Mouse (Mus musculus): ENCODE results near the gene Tff2. TPM values are rescaled to one million over a fixed set of nuclear protein-coding genes. Genes with fewer than 3 reads are reported as not detected.

Gene Tff2
- polyA plus RNA-seq (2011; ENCODE audit: insufficient read depth, insufficient read length, low replicate concordance, missing spikeins) = not detected in 2 replicates

GRCm38 (mm10) chr17:31144040-31145037 is at the start of gene Tff2:
TSS of gene Tff2 (minus strand) at chr17:31144282.
- no peaks in the 10 kb centered on the region for H3K4me1 ChIP-seq (ENCODE audit: control insufficient read depth, insufficient read depth, low read length)
- TF ChIP-seq POLR2A (IDR thresholded peaks at IDR 0.05; ENCODE audit: borderline replicate concordance, control insufficient read depth, low read depth, low read length) = no peak
- TF ChIP-seq CTCF (IDR thresholded peaks at IDR 0.05; ENCODE audit: control insufficient read depth, insufficient read depth, low read length) = no peak
- WGBS = 73% methylated on average over 15 of the region's 15 CpGs
- H3K4me3 ChIP-seq (replicated peaks; ENCODE audit: control insufficient read depth, low read depth, low read length) = no peak within 1 kb of the TSS
- no peak within 1 kb of the TSS for H3K27ac ChIP-seq (ENCODE audit: control insufficient read depth, insufficient read depth, low read depth, low read length, poor library complexity)

- peak overlapping the region; percentile 18 for H3K27ac ChIP-seq (ENCODE audit: control insufficient read depth, insufficient read depth, low read depth, low read length, poor library complexity)
- H3K4me1 ChIP-seq (ENCODE audit: control insufficient read depth, insufficient read depth, low read length) = peaks cover 7% of the 10 kb centered on the region; the same call in 1 of the 2 replicates
- H3K4me3 ChIP-seq (replicated peaks; ENCODE audit: control insufficient read depth, low read depth, low read length) = no peak overlapping the region
- TF ChIP-seq CTCF (IDR thresholded peaks at IDR 0.05; ENCODE audit: control insufficient read depth, insufficient read depth, low read length) (no peak), POLR2A (IDR thresholded peaks at IDR 0.05; ENCODE audit: borderline replicate concordance, control insufficient read depth, low read depth, low read length) (no peak)
- WGBS = 89% methylated on average over 9 of the region's 9 CpGs
Observed at GRCm38 (mm10) chr17:31193360-31193759, 49.3 kb upstream of the Tff2 start.

GRCm38 (mm10) chr17:31192663-31193062 is 48.6 kb upstream of the Tff2 start:
- no peak overlapping the region for H3K4me3 ChIP-seq (replicated peaks; ENCODE audit: control insufficient read depth, low read depth, low read length)
- WGBS = 49% methylated on average over 2 of the region's 2 CpGs
- no peak overlapping the region; the same call in 1 of the 2 replicates for H3K27ac ChIP-seq (ENCODE audit: control insufficient read depth, insufficient read depth, low read depth, low read length, poor library complexity)
- no peak for TF ChIP-seq CTCF (IDR thresholded peaks at IDR 0.05; ENCODE audit: control insufficient read depth, insufficient read depth, low read length)
- TF ChIP-seq POLR2A (IDR thresholded peaks at IDR 0.05; ENCODE audit: borderline replicate concordance, control insufficient read depth, low read depth, low read length) = no peak
- peaks cover 7% of the 10 kb centered on the region; the same call in 1 of the 2 replicates for H3K4me1 ChIP-seq (ENCODE audit: control insufficient read depth, insufficient read depth, low read length)

GRCm38 (mm10) chr17:31191825-31192224 is 47.7 kb upstream of the Tff2 start:
- no peak for TF ChIP-seq CTCF (IDR thresholded peaks at IDR 0.05; ENCODE audit: control insufficient read depth, insufficient read depth, low read length)
- no peak for TF ChIP-seq POLR2A (IDR thresholded peaks at IDR 0.05; ENCODE audit: borderline replicate concordance, control insufficient read depth, low read depth, low read length)
- H3K4me3 ChIP-seq (replicated peaks; ENCODE audit: control insufficient read depth, low read depth, low read length) = no peak overlapping the region
- peaks cover 7% of the 10 kb centered on the region; the same call in 1 of the 2 replicates for H3K4me1 ChIP-seq (ENCODE audit: control insufficient read depth, insufficient read depth, low read length)
- 55% methylated on average over 8 of the region's 8 CpGs for WGBS
- no peak overlapping the region; the same call in 1 of the 2 replicates for H3K27ac ChIP-seq (ENCODE audit: control insufficient read depth, insufficient read depth, low read depth, low read length, poor library complexity)

GRCm38 (mm10) chr17:31187370-31187769 is 43.3 kb upstream of the Tff2 start:
- H3K4me3 ChIP-seq (replicated peaks; ENCODE audit: control insufficient read depth, low read depth, low read length) = no peak overlapping the region
- 9% methylated on average over 4 of the region's 4 CpGs for WGBS
- H3K4me1 ChIP-seq (ENCODE audit: control insufficient read depth, insufficient read depth, low read length) = no peaks in the 10 kb centered on the region; the same call in 1 of the 2 replicates
- H3K27ac ChIP-seq (ENCODE audit: control insufficient read depth, insufficient read depth, low read depth, low read length, poor library complexity) = no peak overlapping the region
- peak; percentile 93 for TF ChIP-seq CTCF (IDR thresholded peaks at IDR 0.05; ENCODE audit: control insufficient read depth, insufficient read depth, low read length)
- TF ChIP-seq POLR2A (IDR thresholded peaks at IDR 0.05; ENCODE audit: borderline replicate concordance, control insufficient read depth, low read depth, low read length) = no peak

GRCm38 (mm10) chr17:31184269-31184990 is 40.3 kb upstream of the Tff2 start:
- peaks cover 2% of the 10 kb centered on the region; the same call in 1 of the 2 replicates for H3K4me1 ChIP-seq (ENCODE audit: control insufficient read depth, insufficient read depth, low read length)
- WGBS = 76% methylated on average over 12 of the region's 12 CpGs
- H3K27ac ChIP-seq (ENCODE audit: control insufficient read depth, insufficient read depth, low read depth, low read length, poor library complexity) = no peak overlapping the region
- no peak overlapping the region for H3K4me3 ChIP-seq (replicated peaks; ENCODE audit: control insufficient read depth, low read depth, low read length)
- TF ChIP-seq CTCF (IDR thresholded peaks at IDR 0.05; ENCODE audit: control insufficient read depth, insufficient read depth, low read length) (no peak), POLR2A (IDR thresholded peaks at IDR 0.05; ENCODE audit: borderline replicate concordance, control insufficient read depth, low read depth, low read length) (no peak)

- 64% methylated on average over 12 of the region's 12 CpGs for WGBS
- Histone ChIP-seq H3K4me3 (replicated peaks; ENCODE audit: control insufficient read depth, low read depth, low read length) (no peak overlapping the region), H3K4me1 (ENCODE audit: control insufficient read depth, insufficient read depth, low read length) (peaks cover 2% of the 10 kb centered on the region; the same call in 1 of the 2 replicates), H3K27ac (ENCODE audit: control insufficient read depth, insufficient read depth, low read depth, low read length, poor library complexity) (no peak overlapping the region)
- TF ChIP-seq POLR2A (IDR thresholded peaks at IDR 0.05; ENCODE audit: borderline replicate concordance, control insufficient read depth, low read depth, low read length) (no peak), CTCF (IDR thresholded peaks at IDR 0.05; ENCODE audit: control insufficient read depth, insufficient read depth, low read length) (no peak)
Observed at GRCm38 (mm10) chr17:31183180-31183974, 39.3 kb upstream of the Tff2 start.
